Mouse (Mus musculus) E14TG2a.4 (cell line): ENCODE measurements around the gene Osmr.

ENCODE experiments used
- H3K27me3 ChIP-seq: 2 replicates; pipeline ENCODE4 v1.6.1; 2014; ENCODE audit warnings: low read length, control low read depth; ENCODE audit not compliant: insufficient read depth
- H3K36me3 ChIP-seq: 2 replicates; pipeline ENCODE4 v1.6.1; 2014; ENCODE audit warnings: low read length, control low read depth; ENCODE audit not compliant: insufficient read depth
- H3K4me1 ChIP-seq: replicated peaks from 2 replicates; pipeline ENCODE4 v1.6.1; 2014; ENCODE audit warnings: low read depth, low read length, control low read depth
- H3K4me3 ChIP-seq: replicated peaks from 2 replicates; pipeline ENCODE4 v1.5.1; 2014; ENCODE audit warnings: mild to moderate bottlenecking, low read length
- H3K9me3 ChIP-seq: 2 replicates; pipeline ENCODE4 v1.6.1; 2014; ENCODE audit warnings: low read length, control low read depth
- CTCF ChIP-seq: conservative IDR thresholded peaks from 2 replicates; pipeline ENCODE4 v1.5.1; 2014; ENCODE audit warnings: low read length
- NANOG ChIP-seq: IDR thresholded peaks from 2 replicates; pipeline ENCODE4 v1.6.1; 2014; ENCODE audit warnings: borderline replicate concordance, low read length, mixed read lengths
- POU5F1 ChIP-seq: IDR thresholded peaks from 2 replicates; pipeline ENCODE4 v1.6.1; 2014; ENCODE audit warnings: low read length, borderline replicate concordance

Osmr gene

GRCm38 (mm10) chr15:6903286-6903975, 28.7 kb upstream of the Osmr start:
- H3K4me3 ChIP-seq = no peak overlapping the region
- peaks cover 5% of the 10 kb centered on the region; the same call in 1 of the 2 replicates for H3K27me3 ChIP-seq
- TF ChIP-seq NANOG (no peak), POU5F1 (no peak), CTCF (no peak)
- H3K4me1 ChIP-seq = peaks cover 47% of the 10 kb centered on the region
- H3K9me3 ChIP-seq = no peaks in the 10 kb centered on the region
- H3K36me3 ChIP-seq = no peaks in the 10 kb centered on the region

- TF ChIP-seq POU5F1 (no peak), CTCF (no peak), NANOG (no peak)
- Histone ChIP-seq H3K4me3 (no peak overlapping the region), H3K4me1 (peaks cover 47% of the 10 kb centered on the region), H3K36me3 (no peaks in the 10 kb centered on the region), H3K9me3 (no peaks in the 10 kb centered on the region), H3K27me3 (peaks cover 4% of the 10 kb centered on the region; the same call in 1 of the 2 replicates)
Measured at GRCm38 (mm10) chr15:6901982-6902639, 27.3 kb upstream of the Osmr start.

- H3K9me3 ChIP-seq = no peaks in the 10 kb centered on the region
- no peaks in the 10 kb centered on the region for H3K36me3 ChIP-seq
- no peak for TF ChIP-seq CTCF
- TF ChIP-seq POU5F1 = no peak
- no peak for TF ChIP-seq NANOG
- no peaks in the 10 kb centered on the region for H3K27me3 ChIP-seq
- H3K4me3 ChIP-seq = no peak overlapping the region
- peaks cover 40% of the 10 kb centered on the region for H3K4me1 ChIP-seq
Measured at GRCm38 (mm10) chr15:6901236-6901635, 26.5 kb upstream of the Osmr start.

- peaks cover 20% of the 10 kb centered on the region for H3K4me1 ChIP-seq
- H3K9me3 ChIP-seq = no peaks in the 10 kb centered on the region
- H3K27me3 ChIP-seq = peaks cover 1% of the 10 kb centered on the region; the same call in 1 of the 2 replicates
- no peaks in the 10 kb centered on the region for H3K36me3 ChIP-seq
- TF ChIP-seq CTCF = no peak
- no peak for TF ChIP-seq POU5F1
- TF ChIP-seq NANOG = no peak
- no peak overlapping the region for H3K4me3 ChIP-seq
Measured at GRCm38 (mm10) chr15:6884260-6884659, 9.5 kb upstream of the Osmr start.

GRCm38 (mm10) chr15:6883816-6884215, 9.0 kb upstream of the Osmr start:
- Histone ChIP-seq H3K4me3 (no peak overlapping the region), H3K27me3 (peaks cover 3% of the 10 kb centered on the region; the same call in 1 of the 2 replicates), H3K9me3 (no peaks in the 10 kb centered on the region), H3K4me1 (peaks cover 20% of the 10 kb centered on the region), H3K36me3 (no peaks in the 10 kb centered on the region)
- TF ChIP-seq POU5F1 (no peak), CTCF (peak; percentile 69), NANOG (no peak)

GRCm38 (mm10) chr15:6883091-6883490, 8.3 kb upstream of the Osmr start:
- Histone ChIP-seq H3K4me1 (peaks cover 20% of the 10 kb centered on the region), H3K36me3 (no peaks in the 10 kb centered on the region), H3K27me3 (peaks cover 3% of the 10 kb centered on the region; the same call in 1 of the 2 replicates), H3K4me3 (no peak overlapping the region), H3K9me3 (no peaks in the 10 kb centered on the region)
- TF ChIP-seq NANOG (no peak), CTCF (no peak), POU5F1 (no peak)

- peak; percentile 49 for TF ChIP-seq CTCF
- no peak for TF ChIP-seq POU5F1
Measured at GRCm38 (mm10) chr15:6882180-6882579, 7.4 kb upstream of the Osmr start.

GRCm38 (mm10) chr15:6881211-6881610, 6.4 kb upstream of the Osmr start:
- H3K36me3 ChIP-seq = no peaks in the 10 kb centered on the region
- peaks cover 16% of the 10 kb centered on the region for H3K4me1 ChIP-seq
- no peak overlapping the region for H3K4me3 ChIP-seq
- TF ChIP-seq POU5F1 (no peak), CTCF (no peak), NANOG (no peak)
- H3K9me3 ChIP-seq = no peaks in the 10 kb centered on the region
- H3K27me3 ChIP-seq = peaks cover 13% of the 10 kb centered on the region

More at GRCm38 (mm10) chr15:6882180-6882579, 7.4 kb upstream of the Osmr start:
- Histone ChIP-seq H3K36me3 (no peaks in the 10 kb centered on the region), H3K4me1 (peaks cover 20% of the 10 kb centered on the region), H3K27me3 (peaks cover 4% of the 10 kb centered on the region; the same call in 1 of the 2 replicates), H3K9me3 (no peaks in the 10 kb centered on the region), H3K4me3 (no peak overlapping the region)
